Mouse (Mus musculus) erythroid progenitor cell, adult 5-6 weeks (primary cell): ENCODE data around the gene Sema4f. TPM values are rescaled to one million over a fixed set of nuclear protein-coding genes. Genes with fewer than 3 reads are reported as not detected.

Experiments used
- ATAC-seq: replicated peaks from 2 replicates; pipeline ENCODE4 v1.8.0; 2016; ENCODE audit warnings: moderate number of reproducible peaks, mild to moderate bottlenecking, moderate TSS enrichment, inconsistent platforms; ENCODE audit not compliant: poor library complexity, low FRiP score, severe bottlenecking
- total RNA-seq, 2 experiments: library from RNA; stranded (forward) in 1 of 2; stranded (reverse) in 1 of 2; fragments of 150-400 nt in 1 of 2; fragments of 186-747, 209-891 nt in 1 of 2; gene quantifications; 2 replicates each; pipeline versions ENCODE4 v1.2.3 to v1.2.4; 2015 to 2017; ENCODE audit warnings: low replicate concordance in 2 of 2

The Sema4f gene
- total RNA-seq, 2 experiments from 2014 or later = not detected

DNA sequence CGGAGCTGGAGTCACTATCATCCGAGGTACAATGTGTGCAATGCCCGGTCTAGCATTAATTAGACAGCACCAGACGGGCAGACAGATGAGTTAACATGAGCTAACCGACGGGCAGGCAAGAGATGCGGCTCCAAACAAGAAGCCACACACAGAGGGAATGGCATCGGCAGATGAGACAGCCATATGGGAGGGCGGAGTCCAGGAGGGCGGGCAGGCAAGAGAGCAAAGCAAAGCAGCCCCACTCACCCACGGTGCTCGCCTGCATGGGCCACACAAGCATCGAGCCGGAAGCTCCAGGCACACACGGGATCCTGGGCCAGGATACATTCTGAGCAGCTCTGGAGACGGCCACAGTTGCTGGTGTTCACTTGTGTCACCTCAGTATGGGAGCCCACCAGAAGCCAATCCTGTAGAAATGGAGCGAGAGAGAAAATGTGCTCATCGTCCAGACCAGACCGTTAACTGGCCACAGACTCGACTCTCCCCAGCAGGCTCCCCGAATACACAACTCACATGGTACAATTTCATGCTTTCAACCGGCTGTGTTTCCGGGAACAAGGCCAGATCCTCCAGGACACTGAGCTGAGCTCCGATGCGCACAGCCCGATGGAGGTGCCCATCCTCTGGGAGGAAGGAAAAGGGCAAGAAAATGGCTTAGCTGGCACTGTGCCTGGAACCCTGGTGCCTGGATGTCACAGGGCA lies 22.3 kb downstream of the Sema4f start:
- no peak for ATAC-seq

DNA sequence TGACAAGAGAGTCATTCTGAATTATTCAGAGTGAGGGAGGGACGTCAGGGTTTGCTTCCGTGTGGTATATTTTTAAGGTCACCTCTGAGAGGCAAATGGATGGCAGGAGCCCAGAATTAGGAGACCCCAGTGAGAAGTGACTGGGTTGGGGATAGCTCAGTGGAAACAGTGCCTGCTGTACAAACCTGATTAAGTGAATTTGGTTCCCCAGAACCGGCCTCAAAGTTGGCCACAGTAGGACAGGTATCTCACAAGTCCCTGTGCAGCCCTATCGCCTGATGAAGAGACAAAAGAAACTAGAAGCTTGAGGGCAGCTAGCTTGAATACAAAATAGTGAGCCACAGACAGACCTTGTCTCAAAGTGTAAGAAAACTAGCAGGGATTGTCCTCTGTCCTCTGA lies 23.1 kb downstream of the Sema4f start:
- ATAC-seq = no peak

DNA sequence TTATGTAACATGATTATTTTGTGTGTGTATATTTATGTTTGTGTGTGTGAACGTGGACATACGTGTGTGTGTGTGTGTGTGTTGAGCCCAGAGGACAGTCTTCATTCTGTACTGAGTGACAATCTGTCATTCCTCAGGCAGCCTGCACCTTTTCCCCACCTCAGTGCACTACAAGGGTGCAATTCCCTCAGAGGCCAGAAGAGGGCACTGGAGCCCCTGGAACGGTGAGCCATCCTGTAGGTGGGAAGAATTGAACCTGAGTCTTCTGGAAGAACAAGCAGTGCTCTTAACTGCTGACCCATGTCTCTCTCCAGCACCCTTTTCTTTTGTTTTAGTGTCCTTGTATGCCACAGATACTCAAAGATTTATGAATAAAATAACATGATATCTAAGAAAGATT lies 23.7 kb downstream of the Sema4f start:
- peak; percentile 58 for ATAC-seq

DNA sequence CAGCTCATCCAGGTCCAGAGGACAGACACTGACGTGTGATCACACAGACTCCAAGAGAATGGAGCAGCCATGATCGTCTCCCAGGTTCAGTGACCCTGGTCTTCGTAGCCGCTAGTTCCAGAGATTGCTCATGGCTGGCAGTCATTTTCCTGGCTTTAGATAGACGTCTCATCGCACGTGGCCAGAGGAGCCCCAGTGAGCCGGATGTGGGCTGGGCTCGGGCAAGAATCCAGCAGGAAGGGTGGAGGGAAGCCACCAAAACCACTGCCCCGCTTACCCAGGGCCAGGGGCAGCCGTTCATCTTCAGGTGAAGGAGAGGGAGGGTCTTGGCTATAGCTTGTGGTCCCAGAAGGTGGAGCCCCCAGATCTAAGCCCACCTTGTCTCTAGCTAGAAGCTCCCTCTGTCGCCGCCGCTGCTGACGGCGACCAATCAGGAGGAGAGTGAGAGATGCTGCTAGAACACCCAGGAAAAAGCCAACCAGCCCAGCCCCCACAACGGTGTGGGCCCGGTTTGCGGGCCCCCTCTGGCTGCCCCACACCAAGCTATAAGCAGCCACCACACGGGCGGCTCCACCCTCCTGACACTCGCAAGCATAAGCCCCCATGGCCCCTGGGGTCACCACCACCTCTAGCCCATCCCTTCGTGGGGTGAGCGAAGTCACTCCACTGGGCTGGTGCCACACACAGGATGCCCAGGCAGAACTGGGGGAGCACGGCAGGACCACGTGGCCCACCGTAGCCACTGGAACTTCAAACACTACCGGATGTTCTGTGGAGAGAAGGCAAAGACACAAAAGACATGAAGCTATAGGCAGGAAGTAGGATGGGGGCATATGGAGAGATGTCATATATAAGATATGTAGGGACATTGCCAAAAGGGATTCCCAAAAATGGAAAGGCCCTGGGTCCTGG lies 26.0 kb downstream of the Sema4f start:
- ATAC-seq = no peak

DNA sequence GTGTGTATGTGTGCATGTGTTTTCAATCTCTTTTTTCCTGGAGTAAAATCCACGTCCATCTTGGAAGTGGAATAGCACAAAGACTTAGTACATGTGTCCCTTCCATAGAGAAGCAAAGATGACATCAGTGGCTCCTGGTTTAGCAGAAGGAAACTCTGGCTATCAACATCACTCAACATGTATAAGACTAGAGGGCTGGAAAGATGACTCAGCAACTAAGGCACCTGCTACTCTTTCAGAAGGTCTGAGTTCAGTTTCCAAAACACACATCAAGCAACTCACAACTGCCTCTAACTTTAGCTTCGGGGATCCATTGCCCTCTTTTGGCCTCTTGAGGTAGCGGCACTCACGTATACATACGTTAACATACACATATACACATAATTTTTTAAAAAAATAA lies 28.3 kb downstream of the Sema4f start:
- ATAC-seq = no peak

DNA sequence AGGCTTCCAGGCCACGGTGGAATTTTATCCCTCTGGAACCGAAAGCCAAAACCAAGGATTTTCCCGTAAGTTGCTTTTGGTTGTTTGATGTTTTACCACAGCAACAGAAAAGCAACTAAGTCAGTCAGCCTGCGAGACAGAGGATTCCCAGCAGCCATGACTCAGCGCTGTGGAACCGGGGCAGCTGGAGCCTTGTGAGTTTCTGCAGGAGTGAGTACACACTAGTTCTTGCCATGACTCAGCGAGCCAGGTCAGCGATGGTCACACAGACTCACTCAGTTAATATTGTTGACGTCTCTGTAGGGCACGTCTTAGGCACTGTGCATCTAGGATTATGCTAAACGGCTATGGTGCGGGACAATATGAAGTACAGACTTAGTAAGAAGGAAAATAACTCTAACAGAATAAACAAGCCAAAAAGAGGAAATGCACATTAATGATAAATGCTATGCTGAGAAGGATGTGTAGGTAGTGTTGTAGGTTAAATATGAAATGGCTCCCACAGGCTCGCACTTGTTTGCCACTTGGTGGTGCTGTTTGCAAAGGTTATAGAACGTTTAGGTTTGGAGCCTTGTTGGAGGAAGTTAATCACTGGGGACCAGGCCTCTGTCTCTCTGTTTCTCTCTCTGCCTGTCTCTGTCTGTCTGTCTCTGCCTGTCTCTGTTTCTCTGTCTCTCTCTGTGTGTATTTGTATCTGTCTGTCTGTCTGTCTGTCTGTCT lies 30.3 kb downstream of the Sema4f start:
- no peak for ATAC-seq

DNA sequence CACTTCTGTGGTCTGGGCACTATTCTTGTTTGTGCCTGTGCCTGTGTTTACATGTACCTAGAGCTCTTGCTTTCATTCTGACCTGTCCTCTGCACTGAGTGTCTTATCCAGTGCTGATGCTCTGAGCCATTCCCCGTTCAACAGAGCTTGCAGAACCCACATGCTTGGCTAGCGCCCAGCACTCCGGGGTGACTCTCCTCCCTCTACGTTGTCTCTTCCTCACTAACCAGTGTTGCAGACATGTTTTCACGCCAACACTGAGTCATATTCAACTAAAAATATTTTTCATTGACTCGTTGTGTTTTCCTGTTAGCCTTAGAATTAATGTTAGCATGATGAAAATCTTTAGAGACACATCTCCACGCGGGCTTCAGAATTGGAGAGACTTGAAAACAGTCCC lies 31.5 kb downstream of the Sema4f start:
- no peak for ATAC-seq

DNA sequence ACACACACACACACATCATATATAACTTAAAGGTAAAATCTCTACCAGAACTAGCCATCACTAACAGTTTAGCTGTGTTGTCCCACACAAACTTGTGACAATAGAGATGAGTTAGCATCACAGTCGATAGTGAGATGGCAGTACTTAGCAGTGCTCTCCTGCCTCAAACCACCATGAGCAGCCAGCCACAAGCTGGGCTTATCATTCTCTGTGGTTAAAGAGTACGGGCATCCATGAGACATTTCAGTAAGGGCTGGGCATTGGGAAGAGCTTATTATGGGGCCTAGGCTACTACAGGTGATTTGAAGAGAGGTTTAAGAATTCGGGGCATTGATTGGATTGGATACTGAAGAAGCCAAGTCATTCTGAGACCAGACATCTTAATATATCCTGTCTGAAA lies 32.6 kb downstream of the Sema4f start:
- no peak for ATAC-seq

DNA sequence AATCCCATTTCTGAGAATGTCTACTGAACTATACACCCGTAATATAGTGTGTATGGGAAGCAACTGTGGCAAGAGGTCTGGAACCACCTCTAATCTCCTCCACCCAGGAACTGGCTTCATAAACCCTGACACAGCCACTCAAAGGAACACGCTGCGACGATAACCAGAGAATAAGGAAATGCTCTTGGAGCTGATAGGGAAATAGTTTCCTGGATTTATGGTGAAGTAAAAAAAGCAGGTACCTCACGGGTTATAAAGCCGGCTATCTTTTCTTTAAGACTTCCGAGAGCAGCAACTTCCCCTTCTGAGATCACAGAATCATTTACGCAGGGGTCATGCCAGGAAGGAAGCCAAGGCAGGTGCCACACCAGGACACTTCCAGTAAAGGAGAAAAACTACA lies 37.0 kb downstream of the Sema4f start:
- no peak for ATAC-seq

DNA sequence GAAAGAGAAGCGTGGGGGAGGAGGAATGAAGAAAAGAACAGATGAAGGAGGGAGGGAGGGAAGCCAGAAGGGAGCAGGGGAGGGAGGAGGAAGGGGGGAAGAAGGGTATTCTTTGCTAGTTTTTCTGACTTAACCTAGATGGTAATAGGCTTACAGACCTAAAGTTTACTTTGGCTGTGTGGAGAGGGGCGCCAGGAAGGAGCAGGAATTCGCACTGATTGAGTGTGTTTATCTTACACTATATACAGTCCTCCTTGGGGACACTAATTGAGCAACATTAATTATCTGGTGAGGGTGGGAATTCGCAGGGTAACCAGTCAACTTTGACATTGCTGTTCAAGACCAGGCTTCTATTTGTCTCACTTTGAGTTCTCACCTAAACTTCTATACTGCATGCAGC lies 40.8 kb downstream of the Sema4f start:
- no peak for ATAC-seq

DNA sequence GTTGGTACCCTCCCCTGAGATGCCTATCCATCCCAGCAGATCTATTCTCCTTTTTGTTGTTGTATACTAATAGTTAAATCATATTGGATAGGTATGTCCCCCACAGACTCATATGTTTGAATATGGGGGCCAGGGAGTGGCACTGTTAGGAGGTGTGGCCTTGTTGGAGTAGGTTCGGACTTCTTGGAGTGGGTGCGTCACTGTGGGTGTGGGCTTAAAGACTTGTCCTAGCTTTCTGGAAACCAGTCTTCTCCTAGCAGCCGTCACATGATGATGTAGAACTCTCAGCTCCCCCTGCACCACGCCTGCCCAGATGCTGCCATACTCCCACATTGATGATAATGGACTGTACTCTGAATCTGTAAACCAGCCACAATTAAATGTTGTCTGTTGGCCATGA lies 41.3 kb downstream of the Sema4f start:
- no peak for ATAC-seq

DNA sequence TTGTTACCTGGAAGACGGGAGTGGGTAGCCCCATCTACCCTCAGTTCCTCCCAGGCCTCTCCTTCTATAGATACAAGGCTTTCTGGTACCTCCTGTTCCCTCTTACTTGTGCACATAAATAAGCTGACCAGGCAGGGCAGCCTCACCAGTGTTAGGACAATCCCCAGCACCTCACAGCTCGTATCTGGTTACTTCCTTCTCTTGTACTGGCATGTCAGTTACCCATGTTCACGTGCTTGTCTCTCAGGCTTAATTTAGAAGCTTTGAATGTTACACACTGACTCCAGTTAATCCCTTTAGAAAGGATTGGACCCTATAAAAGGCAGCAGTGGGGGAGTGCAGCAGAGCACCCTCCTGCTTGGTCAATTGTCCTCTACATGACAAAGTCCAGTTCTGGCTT lies 42.3 kb downstream of the Sema4f start:
- no peak for ATAC-seq

DNA sequence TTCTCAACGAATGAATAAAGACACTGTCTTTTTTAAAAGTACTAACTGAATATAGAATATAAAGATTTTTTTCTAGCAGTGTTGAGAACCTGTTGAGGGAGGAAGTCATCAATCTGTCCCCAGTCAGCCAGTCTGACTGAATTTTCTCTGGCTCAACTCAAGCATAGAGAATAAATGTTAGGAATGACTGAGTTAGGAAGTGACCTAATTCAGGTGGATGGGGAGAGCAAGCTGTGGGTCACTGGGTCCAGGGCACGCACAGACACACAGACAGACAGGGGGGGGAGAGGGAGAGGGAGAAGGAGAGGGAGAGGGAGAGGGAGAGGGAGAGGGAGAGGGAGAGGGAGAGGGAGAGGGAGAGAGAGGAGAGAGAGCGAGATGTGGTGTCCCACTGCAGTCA lies 46.2 kb downstream of the Sema4f start:
- ATAC-seq = no peak

DNA sequence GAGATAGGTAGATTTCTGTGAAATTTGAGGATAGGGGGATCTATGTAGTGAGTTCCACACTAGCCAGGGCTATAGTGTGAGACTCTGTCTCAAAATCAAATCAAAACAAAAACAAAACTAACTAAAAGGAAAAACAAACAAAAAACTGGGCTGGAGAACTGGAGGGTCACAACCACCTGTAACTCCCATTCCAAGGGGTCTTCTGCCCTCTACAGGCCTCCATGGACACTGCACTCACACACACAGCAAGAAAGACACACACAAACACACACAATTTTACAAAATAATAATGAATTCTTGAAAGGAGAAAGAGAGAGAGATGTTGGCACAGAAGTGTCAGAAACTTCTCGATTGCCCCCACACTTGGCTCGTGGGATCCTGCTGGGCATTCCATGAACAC lies 47.0 kb downstream of the Sema4f start:
- 0 out of 2 replicates have a peak, but pooled peaks have one; percentile 39 for ATAC-seq

DNA sequence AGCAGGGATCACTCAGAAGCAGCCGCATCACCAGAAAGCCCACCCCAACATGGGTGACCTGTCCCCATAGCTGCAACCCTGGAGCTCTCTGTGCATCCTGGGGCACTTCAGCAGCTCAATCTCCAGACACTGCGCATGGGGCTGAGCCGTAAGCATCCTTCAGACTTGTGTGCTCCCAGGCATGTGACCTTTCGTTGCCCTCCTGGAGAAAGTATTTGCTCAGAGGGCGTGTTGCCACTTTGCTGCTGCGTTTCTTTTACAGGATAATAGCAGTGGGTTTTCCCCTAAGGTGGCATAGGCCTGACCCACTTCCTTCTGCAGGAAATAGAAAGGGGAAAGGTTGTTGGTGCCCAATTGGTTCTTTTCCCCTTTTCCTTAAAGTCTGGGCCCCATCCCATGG lies 48.1 kb downstream of the Sema4f start:
- no peak for ATAC-seq

DNA sequence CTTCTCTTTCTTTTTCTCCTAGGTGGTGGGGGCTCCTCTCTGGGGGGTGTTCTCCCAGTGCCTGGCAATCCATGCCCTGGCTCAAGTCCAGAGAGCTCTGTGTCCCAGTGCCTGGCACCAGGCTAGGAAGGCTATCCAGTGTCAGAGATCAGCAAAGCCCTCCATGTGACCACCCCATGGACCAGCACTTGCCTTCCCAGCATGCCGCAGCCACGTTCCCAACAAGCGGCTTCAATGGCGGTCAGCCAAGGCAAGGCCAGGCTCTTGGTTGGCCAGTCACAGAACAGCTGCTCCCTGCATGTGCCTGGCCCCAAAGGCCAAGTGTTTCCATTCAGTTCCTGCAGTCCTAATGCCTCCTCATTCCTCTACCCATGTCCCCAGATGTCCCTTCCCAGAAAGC lies 53.2 kb downstream of the Sema4f start:
- no peak for ATAC-seq

DNA sequence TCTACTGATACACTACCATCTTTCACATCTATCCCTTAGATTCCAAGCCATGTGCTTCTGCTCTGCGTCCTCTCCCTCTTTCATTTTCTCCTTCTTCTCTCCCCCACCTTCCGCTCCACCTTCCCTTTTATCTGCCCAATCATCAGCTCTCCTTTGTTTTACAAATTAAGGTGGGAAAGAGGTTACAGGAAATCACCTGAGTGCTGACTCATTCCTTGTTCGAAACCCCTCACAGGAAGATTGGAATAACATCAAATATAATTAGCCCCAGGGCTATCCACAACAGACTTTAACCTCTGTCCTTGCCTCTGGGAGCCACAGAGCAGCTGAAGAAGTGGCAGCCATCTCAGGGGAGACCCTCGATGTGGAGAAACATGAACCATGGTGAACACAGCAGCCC lies 53.7 kb downstream of the Sema4f start:
- ATAC-seq = no peak

DNA sequence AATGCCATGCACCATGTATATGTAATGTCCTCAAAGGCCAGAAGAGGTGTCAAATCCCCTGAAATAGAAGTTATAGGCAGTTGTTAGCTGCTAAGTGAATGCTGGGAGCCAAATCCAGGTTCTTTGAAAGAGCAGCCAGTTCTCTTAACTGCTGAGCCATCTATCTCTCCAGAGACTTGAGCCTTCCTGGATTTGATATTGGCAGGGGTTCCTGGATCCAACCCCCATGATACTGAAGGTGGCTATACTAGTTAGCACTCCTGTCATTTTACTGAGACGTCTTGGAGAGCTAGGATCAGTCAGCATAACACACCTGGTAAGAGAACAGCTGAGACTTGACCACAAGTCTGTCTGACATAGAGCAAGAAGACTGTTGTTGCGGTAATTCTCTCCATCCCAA lies 54.1 kb downstream of the Sema4f start:
- no peak for ATAC-seq

DNA sequence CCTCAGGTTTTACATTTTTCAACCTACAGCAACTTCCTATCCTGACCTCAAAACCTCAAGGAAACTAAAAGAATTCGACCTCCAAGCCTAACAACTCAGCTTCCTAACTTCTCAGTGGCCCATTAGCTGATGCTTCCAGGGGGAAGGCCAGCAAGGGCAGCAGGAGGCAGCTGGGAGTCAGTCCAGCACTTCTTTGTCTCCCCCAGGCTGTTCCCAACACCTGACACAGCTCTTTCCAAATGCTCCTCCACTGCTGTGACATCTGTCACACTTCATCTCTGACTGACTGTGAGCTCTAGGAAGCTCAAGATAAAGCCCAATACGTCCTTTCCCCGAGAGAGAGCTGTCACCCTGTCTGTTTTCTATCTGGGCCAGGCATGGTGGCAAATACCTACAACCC lies 55.0 kb downstream of the Sema4f start:
- no peak for ATAC-seq

DNA sequence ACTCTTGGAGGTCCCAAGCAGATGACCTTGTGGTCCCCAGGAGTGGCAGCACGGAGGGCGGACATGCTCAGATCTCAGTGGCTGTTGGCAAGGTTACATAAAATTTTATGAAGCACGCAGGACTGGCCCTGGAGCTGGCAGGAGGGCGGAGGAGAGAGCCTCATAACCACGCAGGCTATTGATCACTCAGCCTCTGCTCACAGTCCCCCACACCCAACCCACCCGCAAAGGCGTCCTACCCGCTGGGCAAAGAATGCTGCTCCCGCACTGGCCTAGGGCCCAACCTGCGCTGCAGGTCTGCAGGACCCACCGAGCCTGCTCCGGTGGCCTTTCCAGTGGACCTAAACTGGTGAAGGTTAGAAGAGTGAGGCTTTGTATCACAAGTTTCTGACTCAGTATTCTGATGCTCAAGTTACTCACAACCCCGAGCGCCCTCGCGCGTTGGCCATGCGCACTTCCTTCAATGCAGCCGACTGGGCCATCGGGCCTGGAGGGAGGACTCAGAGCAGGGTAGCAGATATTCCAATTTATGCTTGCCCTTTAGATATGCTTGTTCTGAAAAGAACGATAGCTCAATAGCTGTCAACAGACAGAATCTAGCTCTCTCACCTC lies 58.0 kb downstream of the Sema4f start:
- ATAC-seq = no peak
